7 mouse cellular contexts compared by ENCODE assay signal in the genomic region with DNA sequence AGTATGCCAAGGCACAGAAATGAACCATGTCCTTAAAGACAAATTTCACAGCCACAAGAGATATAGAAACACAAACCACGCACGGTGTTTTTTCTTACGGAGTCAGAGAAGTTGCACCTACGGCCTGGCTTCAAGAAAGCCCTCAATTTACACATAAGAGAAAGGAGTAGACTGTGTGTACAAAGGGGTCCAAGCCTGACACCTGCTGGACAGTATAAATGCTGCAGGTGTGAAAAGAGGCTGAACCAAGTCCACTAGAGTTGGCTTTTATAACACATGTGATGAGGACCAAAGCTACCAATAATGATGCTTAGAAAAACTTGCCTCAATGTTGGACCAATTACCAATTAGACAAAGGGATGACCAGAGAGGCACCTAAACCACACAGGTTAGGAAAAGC. TPM values are rescaled to one million over a fixed set of nuclear protein-coding genes. Genes with fewer than 3 reads are reported as not detected.
DNase-seq lines count a peak whose midpoint lies in the region.

No protein-coding gene starts in this region.

- intact Hi-C loops in gastrocnemius, postnatal 14 days (cut with DNase I; ENCODE audit: low total_unique reads), result no loop called here

- DNase-seq in CD4-positive, CD25-positive, alpha-beta regulatory T cell, adult 2 months (ENCODE audit: low read depth, low spot score), result peak; percentile 86
- peak; percentile 51 for DNase-seq in MEL-GATA-1-ER (ENCODE audit: extremely low read depth, low read depth)
- DNase-seq in cerebellum, adult 9-10 months, result peak; percentile 80
- DNase-seq in gastrocnemius, postnatal 14 days, result peak; percentile 14
- DNase-seq in kidney, postnatal 36 days, result peak; percentile 75 to 83
- peak; percentile 71 for DNase-seq in lung, postnatal 10 days
- peak; percentile 78 for DNase-seq in retina, postnatal 1 day

RNA-seq across cellular contexts. Expression of a gene that starts 2.9 kb away (rescaled TPM):
- total RNA-seq in gastrocnemius, postnatal 14 days (2021), result 1 to 10 TPM; 2.4 to 2.7 TPM

RNA-seq across cellular contexts. Expression of a gene that starts 34.7 kb away (rescaled TPM):
- 10 to 100 TPM in 1 of 2 experiments, 1 to 10 TPM in 1; 7.3 to 12.1 TPM for total RNA-seq in gastrocnemius, postnatal 14 days (2021)

Comparison
In these comparisons a context has a peak if more than half of its experiments do, and no peak if none do; other contexts are left out.
1. Peak in every context shown above with its lines: DNase-seq.
2. DNase-seq: peak in every context shown above with its lines; median percentile 86 in CD4-positive, CD25-positive, alpha-beta regulatory T cell, adult 2 months; 80 in cerebellum, adult 9-10 months; 79 in kidney, postnatal 36 days; 78 in retina, postnatal 1 day; 71 in lung, postnatal 10 days; 51 in MEL-GATA-1-ER; 14 in gastrocnemius, postnatal 14 days.